ENCODE assay signal across 8 mouse cellular contexts in the genomic region with DNA sequence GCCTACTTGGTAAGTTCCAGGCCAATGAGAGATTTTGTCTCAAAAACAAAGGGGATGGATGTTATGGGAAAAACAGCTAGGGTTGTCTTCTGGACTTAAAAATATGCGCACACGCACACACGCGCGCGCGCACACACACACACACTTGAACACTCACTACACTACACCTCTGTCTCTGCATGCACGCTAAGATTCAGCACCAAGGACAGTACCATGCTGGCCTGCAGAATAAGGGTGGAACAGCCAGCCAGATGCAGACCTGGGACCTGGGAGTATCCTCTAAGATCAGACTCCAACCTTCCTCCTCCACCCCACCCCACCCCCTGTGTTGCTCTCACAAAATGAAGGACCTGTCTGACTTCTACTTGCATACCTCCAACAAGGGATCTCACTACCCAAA.
DNase-seq lines count a peak whose midpoint lies in the region; ATAC-seq and TF ChIP-seq lines count a peak whose summit lies in the region.

No protein-coding gene starts in this region.

- peak; percentile 50; the same call in 1 of the 2 replicates for ATAC-seq in intestine, embryonic 16.5 days
- no peak for ATAC-seq in intestine, postnatal 0 days

- no peak overlapping the region for H3K9ac ChIP-seq in intestine, embryonic 16.5 days (ENCODE audit: low read depth, low read length)
- no peak overlapping the region for H3K9ac ChIP-seq in intestine, postnatal 0 days (ENCODE audit: low read depth, low read length)
- H3K9ac ChIP-seq in MEL (ENCODE audit: control insufficient read depth, low read depth, low read length, poor library complexity, severe bottlenecking), result no peak overlapping the region

- peaks cover 8% of the 10 kb centered on the region for H3K4me1 ChIP-seq in intestine, embryonic 16.5 days (ENCODE audit: control insufficient read depth, insufficient read depth, low read length)
- no peaks in the 10 kb centered on the region for H3K4me1 ChIP-seq in intestine, postnatal 0 days (replicated peaks; ENCODE audit: control insufficient read depth, insufficient read depth, low read length)
- no peaks in the 10 kb centered on the region for H3K4me1 ChIP-seq in MEL (ENCODE audit: control insufficient read depth in 1 of 2, insufficient read depth in 2 of 2, low read length in 2 of 2)

- H3K36me3 ChIP-seq in intestine, embryonic 16.5 days (ENCODE audit: control insufficient read depth, insufficient read depth, low read length), result no peaks in the 10 kb centered on the region
- H3K36me3 ChIP-seq in intestine, postnatal 0 days (ENCODE audit: control insufficient read depth, insufficient read depth), result no peaks in the 10 kb centered on the region
- no peaks in the 10 kb centered on the region for H3K36me3 ChIP-seq in MEL (ENCODE audit: control insufficient read depth in 1 of 2, insufficient read depth in 2 of 2, low read length in 2 of 2)

- H3K27me3 ChIP-seq in intestine, embryonic 16.5 days (replicated peaks; ENCODE audit: control insufficient read depth, insufficient read depth, low read length), result no peaks in the 10 kb centered on the region
- H3K27me3 ChIP-seq in intestine, postnatal 0 days (replicated peaks; ENCODE audit: control insufficient read depth, insufficient read depth, low read length), result no peaks in the 10 kb centered on the region
- peaks cover 2% of the 10 kb centered on the region in 2 experiments; a peak in 2 of 4 replicates for H3K27me3 ChIP-seq in MEL (ENCODE audit: control insufficient read depth in 1 of 2, insufficient read depth in 2 of 2, low read length in 2 of 2)

- no peak for TF ChIP-seq RAD21 in MEL (IDR thresholded peaks at IDR 0.05; ENCODE audit: low read depth, low read length)

- 62% methylated on average over 8 of the region's 8 CpGs for WGBS in intestine, embryonic 16.5 days
- WGBS in intestine, postnatal 0 days, result 59% methylated on average over 8 of the region's 8 CpGs

- intact Hi-C loops in left cerebral cortex, postnatal 25 days (cut with DNase I), result no loop called here

- no peak overlapping the region for H3K27ac ChIP-seq in intestine, embryonic 16.5 days (ENCODE audit: low read length)
- H3K27ac ChIP-seq in intestine, postnatal 0 days (ENCODE audit: low read depth, low read length), result no peak overlapping the region
- H3K27ac ChIP-seq in MEL (ENCODE audit: control insufficient read depth, low read depth, low read length), result no peak overlapping the region

- no peak overlapping the region for H3K4me3 ChIP-seq in intestine, embryonic 16.5 days (ENCODE audit: low read length)
- H3K4me3 ChIP-seq in intestine, postnatal 0 days (ENCODE audit: low read depth, low read length), result no peak overlapping the region
- H3K4me3 ChIP-seq in MEL (ENCODE audit: control insufficient read depth in 1 of 2, insufficient read depth in 1 of 2, low read depth in 2 of 2, low read length in 2 of 2), result no peak overlapping the region

- no peak for TF ChIP-seq EP300 in MEL (IDR thresholded peaks at IDR 0.05; ENCODE audit: low read depth in 1 of 2, low read length in 2 of 2)

- peak; percentile 74 for DNase-seq in MEL (ENCODE audit: low read depth, low spot score)
- DNase-seq in embryo, embryonic 10 days (ENCODE audit: low spot score), result peak; percentile 92
- peak; percentile 64 for DNase-seq in lung, postnatal 10 days
- DNase-seq in left cerebral cortex, postnatal 25 days (ENCODE audit: low spot score in 2 of 2), result no peak
- no peak for DNase-seq in cerebellum, adult 9-10 months
- no peak for DNase-seq in heart, adult 11 months

- H3K9me3 ChIP-seq in intestine, embryonic 16.5 days (ENCODE audit: control insufficient read depth, low read length), result no peaks in the 10 kb centered on the region
- no peaks in the 10 kb centered on the region for H3K9me3 ChIP-seq in intestine, postnatal 0 days (ENCODE audit: control insufficient read depth)
- no peaks in the 10 kb centered on the region for H3K9me3 ChIP-seq in MEL (replicated peaks; ENCODE audit: insufficient read depth, low read length)

- no peak overlapping the region for H3K4me2 ChIP-seq in intestine, embryonic 16.5 days (ENCODE audit: low read depth, low read length)
- H3K4me2 ChIP-seq in intestine, postnatal 0 days (replicated peaks; ENCODE audit: low read depth), result no peak overlapping the region

- H3K79me2 ChIP-seq in MEL (ENCODE audit: control insufficient read depth, insufficient read depth, low read length, poor library complexity), result no peaks in the 10 kb centered on the region

- no peak for TF ChIP-seq CTCF in intestine, postnatal 0 days (IDR thresholded peaks at IDR 0.05; ENCODE audit: low read depth)
- no peak for TF ChIP-seq CTCF in MEL (IDR thresholded peaks at IDR 0.05 in 2 of 3, conservative IDR thresholded peaks at IDR 0.05 in 1 of 3; ENCODE audit: control insufficient read depth in 1 of 3, insufficient read depth in 1 of 3, low read depth in 2 of 3, low read length in 3 of 3, poor library complexity in 1 of 3, severe bottlenecking in 1 of 3)

- TF ChIP-seq POLR2A in MEL (IDR thresholded peaks at IDR 0.05; ENCODE audit: control insufficient read depth in 1 of 2, insufficient read depth in 1 of 2, low read depth in 1 of 2, low read length in 2 of 2, poor library complexity in 1 of 2), result no peak

TF ChIP-seq in MEL, 35 proteins besides CTCF, POLR2A, EP300 and RAD21:
- TF ChIP-seq RCOR1 (IDR thresholded peaks at IDR 0.05; ENCODE audit: low read depth, low read length), result no peak
- TF ChIP-seq MAFK (IDR thresholded peaks at IDR 0.05; ENCODE audit: borderline replicate concordance, low read depth, low read length), result no peak
- TF ChIP-seq POLR2AphosphoS2 (IDR thresholded peaks at IDR 0.05; ENCODE audit: low read length), result no peak
- TF ChIP-seq SIN3A (IDR thresholded peaks at IDR 0.05; ENCODE audit: low read length), result peak; percentile 66
- no peak for TF ChIP-seq MYC (IDR thresholded peaks at IDR 0.05; ENCODE audit: low read depth, low read length)
- TF ChIP-seq UBTF (IDR thresholded peaks at IDR 0.05; ENCODE audit: borderline replicate concordance, insufficient read depth, low read depth, low read length), result no peak
- TF ChIP-seq GABPA (IDR thresholded peaks at IDR 0.05; ENCODE audit: low read depth, low read length), result no peak
- no peak for TF ChIP-seq POLR2AphosphoS5 (IDR thresholded peaks at IDR 0.05; ENCODE audit: borderline replicate concordance, low read depth, low read length)
- TF ChIP-seq ELF1 (IDR thresholded peaks at IDR 0.05; ENCODE audit: low read depth, low read length), result no peak
- no peak for TF ChIP-seq ZKSCAN1 (IDR thresholded peaks at IDR 0.05; ENCODE audit: low read depth, low read length)
- TF ChIP-seq MAX (IDR thresholded peaks at IDR 0.05; ENCODE audit: low read length), result no peak
- TF ChIP-seq MYB (IDR thresholded peaks at IDR 0.05; ENCODE audit: low read depth, low read length), result no peak
- TF ChIP-seq MXI1 (IDR thresholded peaks at IDR 0.05; ENCODE audit: low read depth, low read length), result peak; percentile 64
- TF ChIP-seq NELFE (IDR thresholded peaks at IDR 0.05; ENCODE audit: low read depth, low read length), result no peak
- no peak for TF ChIP-seq BHLHE40 (IDR thresholded peaks at IDR 0.05; ENCODE audit: borderline replicate concordance, low read depth, low read length)

Comparison
In these comparisons a context has a peak if more than half of its experiments do, and no peak if none do; other contexts are left out.
1. DNase-seq: peak in MEL (single experiment), embryo, embryonic 10 days (single experiment) and lung, postnatal 10 days (single experiment); none in left cerebral cortex, postnatal 25 days (0 of 2), cerebellum, adult 9-10 months (single experiment) and heart, adult 11 months (single experiment).